Mouse (Mus musculus) kidney, postnatal 4 days (tissue): ENCODE data around the gene Cbx3.

Experiments
- DNase-seq, 2 experiments: peaks; one replicate each; pipeline ENCODE4 v3.0.0; 2021; ENCODE audit warnings: mixed read lengths in 2 of 2

Cbx3 gene

DNA sequence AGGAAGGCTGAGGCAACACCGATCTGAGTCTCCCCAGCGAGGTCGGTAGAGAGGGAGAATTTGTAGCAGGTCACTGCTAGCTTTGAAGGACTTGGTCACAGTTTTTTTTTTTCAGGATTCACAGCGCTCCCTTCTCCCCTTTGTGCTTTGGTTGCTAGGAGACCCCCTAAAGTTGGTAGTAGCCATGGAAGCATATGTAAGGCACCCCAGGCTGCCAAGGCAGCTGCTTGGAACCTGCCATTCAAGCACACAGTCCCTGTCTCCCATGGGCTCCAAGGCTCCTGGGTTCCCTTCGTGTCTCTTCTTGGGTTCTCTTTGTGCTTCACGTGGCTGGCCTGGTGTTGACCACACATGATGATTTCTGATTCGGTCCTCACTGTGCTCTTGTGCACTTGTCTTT lies 59.3 kb downstream of the Cbx3 start:
- DNase-seq: no peak
